Mouse (Mus musculus) liver, embryonic 12.5 days (tissue): ENCODE measurements around the gene B3gnt6. TPM values are rescaled to one million over a fixed set of nuclear protein-coding genes. Genes with fewer than 3 reads are reported as not detected.
A peak's percentile ranks its signal among the peaks of the same experiment; 100 is the strongest.

Experiments
- ATAC-seq: fragments of 200-750 bp; cut with Nextera tagmentation; 2 replicates; pipeline ENCODE4 v1.8.0; 2017; ENCODE audit warnings: moderate number of reproducible peaks, mild to moderate bottlenecking, moderate library complexity
- H3K27ac ChIP-seq: fragments of 300-500 bp; sonication (generic); 2 replicates; pipeline ENCODE4 v1.5.1; 2016; ENCODE audit warnings: mild to moderate bottlenecking
- H3K27me3 ChIP-seq: fragments of 300-500 bp; sonication (generic); replicated peaks from 2 replicates; pipeline ENCODE4 v1.6.1; 2016; ENCODE audit warnings: mild to moderate bottlenecking, moderate library complexity
- H3K36me3 ChIP-seq: fragments of 300-500 bp; sonication (generic); 2 replicates; pipeline ENCODE4 v1.6.1; 2016; ENCODE audit warnings: mild to moderate bottlenecking, moderate library complexity
- H3K4me1 ChIP-seq: fragments of 300-500 bp; sonication (generic); 2 replicates; pipeline ENCODE4 v1.6.1; 2016
- H3K4me2 ChIP-seq: fragments of 300-500 bp; sonication (generic); 2 replicates; pipeline ENCODE4 v1.6.1; 2016; ENCODE audit warnings: mild to moderate bottlenecking, moderate library complexity
- H3K4me3 ChIP-seq: fragments of 300-500 bp; sonication (generic); 2 replicates; pipeline ENCODE4 v1.5.1; 2016; ENCODE audit warnings: mild to moderate bottlenecking, moderate library complexity
- H3K9ac ChIP-seq: fragments of 300-500 bp; sonication (generic); 2 replicates; pipeline ENCODE4 v1.6.1; 2016; ENCODE audit warnings: mild to moderate bottlenecking, moderate library complexity
- H3K9me3 ChIP-seq: fragments of 300-500 bp; sonication (generic); replicated peaks from 2 replicates; pipeline ENCODE4 v1.6.1; 2016; ENCODE audit warnings: mild to moderate bottlenecking, moderate library complexity
- WGBS: fragments of 180-500 bp; shearing (Covaris S2); methylation state at CpG from one replicate; pipeline ENCODE4 v1.1.7; 2016; ENCODE audit not compliant: insufficient replicate concordance; 5-methylcytosine and 5-hydroxymethylcytosine counted together
- polyA plus RNA-seq: library from polyadenylated mRNA; unstranded; fragments of >200 nt; fragmentation: Nextera tagmentation; extraction: Ambion mirVana; gene quantifications from 2 replicates; pipeline ENCODE4 v1.2.1, GENCODE M21; 2016

B3gnt6 gene
- polyA plus RNA-seq, 1 experiment from 2014 or later, result not detected

GRCm38 (mm10) chr7:98174883-98175755 is 24.2 kb downstream of the B3gnt6 start:
- Histone ChIP-seq H3K9me3 (no peaks in the 10 kb centered on the region), H3K27me3 (no peaks in the 10 kb centered on the region), H3K4me2 (peak overlapping the region; percentile 89), H3K4me3 (peak overlapping the region; percentile 85), H3K4me1 (peaks cover 93% of the 10 kb centered on the region), H3K27ac (peak overlapping the region; percentile 98), H3K36me3 (peaks cover 14% of the 10 kb centered on the region), H3K9ac (peak overlapping the region; percentile 87)
- WGBS, result 32% methylated on average over 4 of the region's 4 CpGs
- ATAC-seq, result peak; percentile 77

- peaks cover 90% of the 10 kb centered on the region for H3K4me1 ChIP-seq
- H3K27me3 ChIP-seq, result no peaks in the 10 kb centered on the region
- ATAC-seq, result no peak
- peaks cover 19% of the 10 kb centered on the region for H3K36me3 ChIP-seq
- peak overlapping the region; percentile 89 for H3K4me2 ChIP-seq
- peak overlapping the region; percentile 98 for H3K27ac ChIP-seq
- peak overlapping the region; percentile 75 for H3K9ac ChIP-seq
- no peaks in the 10 kb centered on the region for H3K9me3 ChIP-seq
- 31% methylated on average over 4 of the region's 4 CpGs for WGBS
- H3K4me3 ChIP-seq, result 0 out of 2 replicates have a peak overlapping the region, but pooled peaks have one; percentile 12
Observed at GRCm38 (mm10) chr7:98173408-98173807, 25.9 kb downstream of the B3gnt6 start.

GRCm38 (mm10) chr7:98172661-98173060 is 26.6 kb downstream of the B3gnt6 start:
- H3K9ac ChIP-seq, result peak overlapping the region; percentile 75
- H3K27me3 ChIP-seq, result no peaks in the 10 kb centered on the region
- peak overlapping the region; percentile 98 for H3K27ac ChIP-seq
- H3K4me3 ChIP-seq, result no peak overlapping the region
- peaks cover 90% of the 10 kb centered on the region for H3K4me1 ChIP-seq
- WGBS, result 82% methylated on average over 8 of the region's 8 CpGs
- ATAC-seq, result no peak
- H3K36me3 ChIP-seq, result peaks cover 19% of the 10 kb centered on the region
- no peaks in the 10 kb centered on the region for H3K9me3 ChIP-seq
- peak overlapping the region; percentile 89 for H3K4me2 ChIP-seq

- 14% methylated on average over 6 of the region's 6 CpGs for WGBS
- Histone ChIP-seq H3K9ac (peak overlapping the region; percentile 75), H3K36me3 (peaks cover 25% of the 10 kb centered on the region), H3K9me3 (no peaks in the 10 kb centered on the region), H3K27ac (peak overlapping the region; percentile 98), H3K4me1 (peaks cover 78% of the 10 kb centered on the region), H3K4me3 (peak overlapping the region; percentile 41), H3K4me2 (peak overlapping the region; percentile 89), H3K27me3 (no peaks in the 10 kb centered on the region)
- ATAC-seq, result peak; percentile 88
Observed at GRCm38 (mm10) chr7:98171141-98172073, 27.9 kb downstream of the B3gnt6 start.

- Histone ChIP-seq H3K27ac (peak overlapping the region; percentile 72), H3K4me2 (peak overlapping the region; percentile 55), H3K9me3 (no peaks in the 10 kb centered on the region), H3K36me3 (peaks cover 35% of the 10 kb centered on the region), H3K9ac (peak overlapping the region; percentile 62), H3K27me3 (no peaks in the 10 kb centered on the region), H3K4me3 (no peak overlapping the region), H3K4me1 (peaks cover 77% of the 10 kb centered on the region)
- ATAC-seq, result peak; percentile 72
- 39% methylated on average over 10 of the region's 10 CpGs for WGBS
Observed at GRCm38 (mm10) chr7:98164999-98165528, 34.2 kb downstream of the B3gnt6 start.

GRCm38 (mm10) chr7:98164382-98164998 is 34.8 kb downstream of the B3gnt6 start:
- Histone ChIP-seq H3K9me3 (no peaks in the 10 kb centered on the region), H3K4me2 (peak overlapping the region; percentile 55; the same call in 1 of the 2 replicates), H3K9ac (peak overlapping the region; percentile 62; the same call in 1 of the 2 replicates), H3K27me3 (no peaks in the 10 kb centered on the region), H3K27ac (peak overlapping the region; percentile 72), H3K4me3 (no peak overlapping the region), H3K36me3 (peaks cover 36% of the 10 kb centered on the region), H3K4me1 (peaks cover 77% of the 10 kb centered on the region)
- 76% methylated on average over 9 of the region's 9 CpGs for WGBS
- no peak for ATAC-seq

- peak overlapping the region; percentile 62; the same call in 1 of the 2 replicates for H3K9ac ChIP-seq
- ATAC-seq, result no peak
- WGBS, result 51% methylated on average over 3 of the region's 3 CpGs
- peaks cover 43% of the 10 kb centered on the region for H3K36me3 ChIP-seq
- H3K27me3 ChIP-seq, result no peaks in the 10 kb centered on the region
- peaks cover 79% of the 10 kb centered on the region for H3K4me1 ChIP-seq
- H3K4me3 ChIP-seq, result no peak overlapping the region
- no peak overlapping the region for H3K4me2 ChIP-seq
- H3K9me3 ChIP-seq, result no peaks in the 10 kb centered on the region
- no peak overlapping the region for H3K27ac ChIP-seq
Observed at GRCm38 (mm10) chr7:98163700-98164099, 35.6 kb downstream of the B3gnt6 start.

- H3K27ac ChIP-seq, result peak overlapping the region; percentile 10; the same call in 1 of the 2 replicates
- no peak overlapping the region for H3K4me3 ChIP-seq
- WGBS, result 55% methylated on average over 6 of the region's 6 CpGs
- H3K9ac ChIP-seq, result 0 out of 2 replicates have a peak overlapping the region, but pooled peaks have one; percentile 9
- H3K27me3 ChIP-seq, result no peaks in the 10 kb centered on the region
- H3K4me2 ChIP-seq, result no peak overlapping the region
- ATAC-seq, result no peak
- peaks cover 90% of the 10 kb centered on the region for H3K4me1 ChIP-seq
- no peaks in the 10 kb centered on the region for H3K9me3 ChIP-seq
- peaks cover 54% of the 10 kb centered on the region for H3K36me3 ChIP-seq
Observed at GRCm38 (mm10) chr7:98162239-98162638, 37.0 kb downstream of the B3gnt6 start.

GRCm38 (mm10) chr7:98160041-98160740 is 39.1 kb downstream of the B3gnt6 start:
- Histone ChIP-seq H3K9ac (peak overlapping the region; percentile 37; the same call in 1 of the 2 replicates), H3K27me3 (no peaks in the 10 kb centered on the region), H3K4me2 (peak overlapping the region; percentile 47; the same call in 1 of the 2 replicates), H3K27ac (peak overlapping the region; percentile 80), H3K4me1 (peaks cover 99% of the 10 kb centered on the region), H3K9me3 (no peaks in the 10 kb centered on the region), H3K4me3 (no peak overlapping the region), H3K36me3 (peaks cover 54% of the 10 kb centered on the region)
- WGBS, result 62% methylated on average over 8 of the region's 8 CpGs
- no peak for ATAC-seq

GRCm38 (mm10) chr7:98158481-98158880 is 40.8 kb downstream of the B3gnt6 start:
- Histone ChIP-seq H3K4me2 (peak overlapping the region; percentile 47), H3K4me3 (peak overlapping the region; percentile 28), H3K9me3 (no peaks in the 10 kb centered on the region), H3K27me3 (no peaks in the 10 kb centered on the region), H3K36me3 (peaks cover 65% of the 10 kb centered on the region), H3K9ac (peak overlapping the region; percentile 53), H3K27ac (peak overlapping the region; percentile 80), H3K4me1 (peaks cover 92% of the 10 kb centered on the region)
- 55% methylated on average over 8 of the region's 8 CpGs for WGBS
- peak; percentile 12; the same call in 1 of the 2 replicates for ATAC-seq
